13 mouse cellular contexts compared by ENCODE assay signal in the genomic region with DNA sequence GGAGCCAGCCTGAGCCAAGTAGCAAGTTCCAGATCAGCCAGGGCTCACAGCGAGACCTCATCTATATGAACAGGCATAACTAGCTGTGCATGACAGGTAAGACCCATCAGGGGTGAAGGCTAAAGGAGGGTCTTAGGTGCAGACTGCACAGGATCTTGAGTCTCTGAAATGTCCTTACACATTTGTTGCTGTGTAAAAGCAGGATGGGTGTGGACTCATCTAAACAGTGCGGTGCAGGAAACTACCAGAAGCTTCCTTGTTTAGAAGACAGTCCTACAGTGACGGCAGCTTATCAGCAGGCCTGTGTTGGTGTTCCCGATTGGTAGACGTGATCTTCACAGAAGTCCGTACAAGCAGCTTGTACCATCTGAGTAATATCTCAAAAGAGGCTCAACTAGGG. TPM values are rescaled to one million over a fixed set of nuclear protein-coding genes. Genes with fewer than 3 reads are reported as not detected.
DNase-seq lines count a peak whose midpoint lies in the region; ATAC-seq and TF ChIP-seq lines count a peak whose summit lies in the region.
"Had no signal": no experiment of that assay in that cellular context is flagged by ENCODE, and none has a peak within 500 bp of the region (broad histone marks: within the 10 kb centered on the region; RNA-seq: fewer than 3 reads in every experiment).

No protein-coding gene starts in this region.

- peaks cover 5% of the 10 kb centered on the region; the same call in 1 of the 2 replicates for H3K36me3 ChIP-seq in liver, adult 2 months (ENCODE audit: control insufficient read depth, insufficient read depth, low read length)
- peaks cover 9% of the 10 kb centered on the region for H3K36me3 ChIP-seq in heart, embryonic 16.5 days (ENCODE audit: control insufficient read depth, insufficient read depth)
- H3K36me3 ChIP-seq: G1E; midbrain, embryonic 12.5 days had no signal

- WGBS in liver, adult 2 months, result 73% methylated on average over 6 of the region's 6 CpGs
- 53% methylated on average over 6 of the region's 6 CpGs for WGBS in heart, embryonic 16.5 days

- H3K4me2 ChIP-seq in heart, embryonic 16.5 days (ENCODE audit: low read depth, low read length), result no peak overlapping the region; the same call in 1 of the 2 replicates
- H3K4me2 ChIP-seq: midbrain, embryonic 12.5 days had no signal

- ATAC-seq in heart, embryonic 16.5 days (replicated peaks; ENCODE audit: extremely low read depth, insufficient read depth, low FRiP score), result peak; percentile 52; the same call in 1 of the 2 replicates

- no peak for DNase-seq in liver, adult 2 months (ENCODE audit: extremely low read depth, low read depth, low spot score)
- no peak for DNase-seq in liver
- peak; percentile 56 to 76 for DNase-seq in lung, adult 18-20 months
- DNase-seq in naive thymus-derived CD4-positive, alpha-beta T cell, adult 2 months (ENCODE audit: low read depth), result peak; percentile 85
- DNase-seq in left cerebral cortex, adult 8-10 months (ENCODE audit: low spot score in 2 of 2), result no peak
- DNase-seq in kidney, adult 18-20 months, result no peak
- no peak for DNase-seq in adrenal gland, postnatal 14 days
- DNase-seq: adrenal gland, postnatal 25 days; cerebellum, adult 18-20 months; kidney, postnatal 10 days had no signal

- TF ChIP-seq POLR2A in liver, adult 2 months (IDR thresholded peaks at IDR 0.05; ENCODE audit: extremely low read depth, insufficient read depth, low read length), result no peak

- no peak for TF ChIP-seq CTCF in liver, adult 2 months (IDR thresholded peaks at IDR 0.05; ENCODE audit: low read depth, low read length)

- no peak overlapping the region for H3K9ac ChIP-seq in liver, adult 2 months (ENCODE audit: low read depth, low read length)
- no peak overlapping the region for H3K9ac ChIP-seq in heart, embryonic 16.5 days (ENCODE audit: low read length)
- H3K9ac ChIP-seq: midbrain, embryonic 12.5 days had no signal

- no peak overlapping the region for H3K4me3 ChIP-seq in liver, adult 2 months (ENCODE audit: insufficient read depth, low read depth, low read length)
- H3K4me3 ChIP-seq in heart, embryonic 16.5 days (ENCODE audit: low read length), result no peak overlapping the region
- H3K4me3 ChIP-seq: midbrain, embryonic 12.5 days had no signal

- H3K79me2 ChIP-seq in liver, adult 2 months (ENCODE audit: control insufficient read depth, insufficient read depth, low read length), result peaks cover 13% of the 10 kb centered on the region; the same call in 1 of the 2 replicates

- no peaks in the 10 kb centered on the region for H3K9me3 ChIP-seq in heart, embryonic 16.5 days (replicated peaks; ENCODE audit: control insufficient read depth, low read length)
- H3K9me3 ChIP-seq: G1E; midbrain, embryonic 12.5 days had no signal

- H3K4me1 ChIP-seq in liver, adult 2 months (ENCODE audit: control insufficient read depth, insufficient read depth, low read length), result peaks cover 4% of the 10 kb centered on the region; the same call in 1 of the 2 replicates
- peaks cover 7% of the 10 kb centered on the region for H3K4me1 ChIP-seq in heart, embryonic 16.5 days (ENCODE audit: control insufficient read depth, insufficient read depth, low read length)

- H3K27me3 ChIP-seq in liver, adult 2 months (ENCODE audit: control insufficient read depth, insufficient read depth, low read length), result no peaks in the 10 kb centered on the region
- no peaks in the 10 kb centered on the region for H3K27me3 ChIP-seq in heart, embryonic 16.5 days (ENCODE audit: control insufficient read depth, insufficient read depth, low read length)
- H3K27me3 ChIP-seq: midbrain, embryonic 12.5 days had no signal

- H3K27ac ChIP-seq in liver, adult 2 months (replicated peaks; ENCODE audit: insufficient read depth, low read depth, low read length), result peak overlapping the region; percentile 63
- peak overlapping the region; percentile 50 for H3K27ac ChIP-seq in heart, embryonic 16.5 days (ENCODE audit: low read length)
- H3K27ac ChIP-seq: midbrain, embryonic 12.5 days had no signal

RNA-seq across cellular contexts. Expression of a gene that starts 6.0 kb away (rescaled TPM):
- total RNA-seq in liver, adult 2 months (2014; rRNA removed), result 18.5 and 23.8 TPM in 2 replicates
- 13.8 and 15.3 TPM in 2 replicates for polyA plus RNA-seq in liver, adult 2 months (2012; rRNA removed)
- polyA plus RNA-seq in heart, embryonic 16.5 days (2015; fragmentation: Nextera tagmentation; extraction: Ambion mirVana), result 10.2 and 13.7 TPM in 2 replicates
- 10 to 100 TPM; 38.4 to 43.1 (median 40.7) TPM for total RNA-seq in left cerebral cortex, adult 8-10 months (2022)
- 46.2 and 53.2 TPM in 2 replicates for total RNA-seq in adrenal gland, postnatal 14 days (2021)

RNA-seq across cellular contexts. Expression of a gene that starts 21.4 kb away (rescaled TPM):
- 0.40 and 0.65 TPM in 2 replicates for total RNA-seq in liver, adult 2 months (2014; rRNA removed)
- polyA plus RNA-seq in liver, adult 2 months (2012; rRNA removed), result not detected in 2 replicates
- 0.26 and 0.71 TPM in 2 replicates for polyA plus RNA-seq in heart, embryonic 16.5 days (2015; fragmentation: Nextera tagmentation; extraction: Ambion mirVana)
- total RNA-seq in left cerebral cortex, adult 8-10 months (2022), result under 1 TPM; 0.58 to 0.82 (median 0.59) TPM
- total RNA-seq in adrenal gland, postnatal 14 days (2021), result 0.44 and 2.0 TPM in 2 replicates
- polyA plus RNA-seq: G1E had no signal

Comparison
In these comparisons a context has a peak if more than half of its experiments do, and no peak if none do; other contexts are left out.
1. DNase-seq: peak in lung, adult 18-20 months (2 of 2) and naive thymus-derived CD4-positive, alpha-beta T cell, adult 2 months (single experiment); none in liver, adult 2 months (single experiment), liver (single experiment), left cerebral cortex, adult 8-10 months (0 of 2), kidney, adult 18-20 months (single experiment) and adrenal gland, postnatal 14 days (single experiment).